21 mouse cellular contexts compared by ENCODE assay signal in the genomic region with DNA sequence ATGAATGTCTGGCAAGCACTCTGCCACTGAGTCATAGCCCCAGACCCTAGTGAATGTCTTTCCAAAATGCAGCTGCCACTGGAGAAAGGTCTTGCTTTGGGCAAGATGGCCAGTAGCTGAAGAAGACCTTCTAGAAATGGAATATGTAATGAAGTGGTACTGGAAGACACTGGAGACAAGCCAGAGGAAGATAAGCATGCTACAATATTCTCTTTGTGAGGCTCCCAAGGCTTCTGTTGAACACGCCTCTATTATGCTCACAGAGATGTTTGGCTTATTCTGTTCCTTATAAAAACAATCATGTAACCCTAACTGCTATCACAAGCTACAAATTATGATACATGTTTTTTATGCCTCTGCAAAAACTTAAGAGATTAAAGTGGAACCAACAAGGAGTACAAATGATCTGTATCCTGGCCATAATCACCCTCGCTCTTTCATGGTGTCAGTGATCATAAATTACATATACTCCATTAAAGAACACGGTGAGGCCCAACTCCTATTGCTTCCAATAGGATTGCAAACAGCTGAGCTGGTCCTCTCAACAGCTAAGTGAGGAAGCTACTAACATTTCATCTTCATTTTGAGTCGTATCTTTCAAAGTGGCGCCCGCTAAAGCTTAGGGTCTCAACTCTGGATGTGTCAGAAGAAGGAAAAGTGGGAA.
DNase-seq lines count a peak whose midpoint lies in the region; ATAC-seq and TF ChIP-seq lines count a peak whose summit lies in the region.
"Had no signal": no experiment of that assay in that cellular context is flagged by ENCODE, and none has a peak within 500 bp of the region (broad histone marks: within the 10 kb centered on the region; RNA-seq: fewer than 3 reads in every experiment).

No protein-coding gene starts in this region.

- H3K4me2 ChIP-seq in lung, embryonic 14.5 days = no peak overlapping the region
- no peak overlapping the region for H3K4me2 ChIP-seq in lung, postnatal 0 days (replicated peaks; ENCODE audit: low read depth, low read length)
- H3K4me2 ChIP-seq: forebrain, embryonic 13.5 days; heart, embryonic 13.5 days; hindbrain, embryonic 12.5 days; hindbrain, embryonic 15.5 days had no signal

- no peaks in the 10 kb centered on the region for H3K9me3 ChIP-seq in lung, embryonic 14.5 days (ENCODE audit: low read depth, low read length)
- no peaks in the 10 kb centered on the region for H3K9me3 ChIP-seq in lung, postnatal 0 days (ENCODE audit: low read length)
- H3K9me3 ChIP-seq: forebrain, embryonic 10.5 days; forebrain, embryonic 13.5 days; heart, embryonic 13.5 days; hindbrain, embryonic 12.5 days; hindbrain, embryonic 15.5 days had no signal

- no peak overlapping the region for H3K9ac ChIP-seq in lung, embryonic 14.5 days
- no peak overlapping the region for H3K9ac ChIP-seq in lung, postnatal 0 days (replicated peaks; ENCODE audit: low read depth)
- H3K9ac ChIP-seq: forebrain, embryonic 13.5 days; heart, embryonic 13.5 days; hindbrain, embryonic 12.5 days; hindbrain, embryonic 15.5 days had no signal

- 56% methylated on average over 6 of the region's 6 CpGs for WGBS in lung, embryonic 14.5 days
- 55% methylated on average over 6 of the region's 6 CpGs for WGBS in lung, postnatal 0 days

- no peak overlapping the region for H3K4me3 ChIP-seq in lung, embryonic 14.5 days (ENCODE audit: low read depth, low read length)
- no peak overlapping the region for H3K4me3 ChIP-seq in lung, postnatal 0 days (ENCODE audit: low read depth, low read length)
- H3K4me3 ChIP-seq: forebrain, embryonic 10.5 days; forebrain, embryonic 13.5 days; heart, embryonic 13.5 days; hindbrain, embryonic 12.5 days; hindbrain, embryonic 15.5 days had no signal

- DNase-seq in lung, embryonic 14.5 days = peak; percentile 81
- no peak for DNase-seq in lung, postnatal 25 days (ENCODE audit: low spot score)
- peak; percentile 13 for DNase-seq in lung, postnatal 0 days (ENCODE audit: low spot score)
- no peak for DNase-seq in lung, postnatal 14 days
- peak; percentile 3 for DNase-seq in lung, postnatal 10 days
- DNase-seq in frontal cortex, adult 2 months (ENCODE audit: extremely low spot score in 1 of 2, low spot score in 1 of 2) = no peak
- DNase-seq: adrenal gland, postnatal 10 days; adrenal gland, postnatal 36 days; cerebellum, adult 18-20 months; cerebellum, adult 9-10 months; cerebellum, postnatal 14 days; gastrocnemius, postnatal 25 days; heart, adult 18-20 months had no signal

- TF ChIP-seq CTCF in lung, embryonic 14.5 days (IDR thresholded peaks at IDR 0.05; ENCODE audit: low read depth) = no peak
- TF ChIP-seq CTCF in lung, postnatal 0 days (IDR thresholded peaks at IDR 0.05) = no peak

- no peaks in the 10 kb centered on the region for H3K27me3 ChIP-seq in lung, embryonic 14.5 days (ENCODE audit: insufficient read depth, low read length)
- no peaks in the 10 kb centered on the region for H3K27me3 ChIP-seq in lung, postnatal 0 days (replicated peaks; ENCODE audit: insufficient read depth, low read length)
- H3K27me3 ChIP-seq: forebrain, embryonic 13.5 days; heart, embryonic 13.5 days; hindbrain, embryonic 12.5 days; hindbrain, embryonic 15.5 days had no signal

- no peaks in the 10 kb centered on the region for H3K36me3 ChIP-seq in lung, embryonic 14.5 days (ENCODE audit: insufficient read depth)
- H3K36me3 ChIP-seq in lung, postnatal 0 days (ENCODE audit: insufficient read depth, low read length) = no peaks in the 10 kb centered on the region
- H3K36me3 ChIP-seq: forebrain, embryonic 10.5 days; heart, embryonic 13.5 days; hindbrain, embryonic 12.5 days; hindbrain, embryonic 15.5 days had no signal

- H3K4me1 ChIP-seq in lung, embryonic 14.5 days (ENCODE audit: insufficient read depth) = no peaks in the 10 kb centered on the region; the same call in 1 of the 2 replicates
- no peaks in the 10 kb centered on the region for H3K4me1 ChIP-seq in lung, postnatal 0 days (ENCODE audit: insufficient read depth, low read depth, low read length)
- H3K4me1 ChIP-seq: forebrain, embryonic 10.5 days; forebrain, embryonic 13.5 days; heart, embryonic 13.5 days; hindbrain, embryonic 12.5 days; hindbrain, embryonic 15.5 days had no signal

- H3K27ac ChIP-seq in lung, embryonic 14.5 days (ENCODE audit: low read depth) = peak overlapping the region; percentile 60; the same call in 1 of the 2 replicates
- H3K27ac ChIP-seq in lung, postnatal 0 days (ENCODE audit: low read length) = no peak overlapping the region
- H3K27ac ChIP-seq: forebrain, embryonic 10.5 days; forebrain, embryonic 13.5 days; heart, embryonic 13.5 days; hindbrain, embryonic 12.5 days; hindbrain, embryonic 15.5 days had no signal

- no peak for TF ChIP-seq EP300 in lung, postnatal 0 days (IDR thresholded peaks at IDR 0.05)

- ATAC-seq in lung, embryonic 14.5 days (ENCODE audit: insufficient read depth) = peak; percentile 81
- peak; percentile 32; the same call in 1 of the 2 replicates for ATAC-seq in lung, postnatal 0 days
- ATAC-seq: activated CD4-positive, CD25-positive, alpha-beta regulatory T cell, adult 4 months; CD4-positive, CD25-positive, alpha-beta regulatory T cell, adult 4 months; forebrain, embryonic 13.5 days; forebrain, embryonic 16.5 days had no signal

Comparison
In these comparisons a context has a peak if more than half of its experiments do, and no peak if none do; other contexts are left out.
1. DNase-seq: peak in lung, embryonic 14.5 days (single experiment), lung, postnatal 0 days (single experiment) and lung, postnatal 10 days (single experiment); none in lung, postnatal 25 days (single experiment), lung, postnatal 14 days (single experiment) and frontal cortex, adult 2 months (0 of 2).